Comparison of ENCODE assay signal across 8 mouse cellular contexts in the genomic region with DNA sequence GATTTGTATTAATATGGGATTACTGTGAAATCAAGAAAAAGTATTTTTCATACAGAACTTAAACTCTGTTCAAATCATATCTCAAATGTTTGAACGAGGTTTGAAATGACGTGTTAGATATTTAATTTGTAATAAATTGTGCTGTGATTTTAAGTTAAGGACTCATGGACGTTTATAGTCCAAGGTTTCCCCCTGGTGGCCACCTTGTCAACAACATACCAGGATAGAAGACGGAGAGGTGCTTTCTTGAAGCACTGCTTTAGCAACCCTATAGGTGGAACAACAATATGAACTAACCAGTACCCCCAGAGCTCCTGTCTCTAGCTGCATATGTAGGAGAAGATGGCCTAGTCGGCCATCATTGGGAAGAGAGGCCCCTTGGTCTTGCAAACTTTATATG.
DNase-seq lines count a peak whose midpoint lies in the region; ATAC-seq and TF ChIP-seq lines count a peak whose summit lies in the region.
"Not testable (repeated sequence)": the region's sequence is repeated elsewhere in the genome, so short reads cannot be mapped to it uniquely, and the experiment has no call there.

No protein-coding gene starts in this region.

- intact Hi-C loops in left cerebral cortex, adult 2 months (cut with DNase I) = loop anchor here (1.0 to 5.0 kb wide), 3 partner anchors 225 to 828 kb away; no protein-coding TSS in a partner anchor

- not testable (repeated sequence) for TF ChIP-seq POLR2A in brain, embryonic 14.5 days (IDR thresholded peaks at IDR 0.05; ENCODE audit: borderline replicate concordance, extremely low read depth, insufficient read depth, insufficient read length, poor library complexity, severe bottlenecking)

- H3K9me3 ChIP-seq in embryonic facial prominence, embryonic 11.5 days (replicated peaks; ENCODE audit: control insufficient read depth, low read length) = not testable (repeated sequence)

- DNase-seq in 416B (ENCODE audit: low read depth) = peak; percentile 62
- peak; percentile 89 for DNase-seq in brain, embryonic 14.5 days (ENCODE audit: low read depth)
- DNase-seq in embryonic facial prominence, embryonic 11.5 days (ENCODE audit: low spot score) = peak; percentile 85
- DNase-seq in gastrocnemius, postnatal 4 days (ENCODE audit: low spot score in 2 of 2) = peak; percentile 60 to 78
- peak; percentile 68 for DNase-seq in kidney, adult 18-20 months
- DNase-seq in left cerebral cortex, adult 2 months (ENCODE audit: extremely low spot score in 1 of 2, low spot score in 2 of 2) = peak; percentile 59 to 64
- peak; percentile 50 for DNase-seq in right cerebral cortex, adult 18-20 months

- ATAC-seq in embryonic facial prominence, embryonic 11.5 days (replicated peaks; ENCODE audit: insufficient number of reproducible peaks, low FRiP score, low TSS enrichment, low read depth) = not testable (repeated sequence)
- ATAC-seq in megakaryocyte progenitor cell, adult 5-6 weeks (replicated peaks; ENCODE audit: poor library complexity) = peak; percentile 93

- not testable (repeated sequence) for H3K27me3 ChIP-seq in embryonic facial prominence, embryonic 11.5 days (ENCODE audit: control insufficient read depth, insufficient read depth, low read length)

- not testable (repeated sequence) for H3K4me2 ChIP-seq in embryonic facial prominence, embryonic 11.5 days (ENCODE audit: low read depth, low read length)

- not testable (repeated sequence) for H3K27ac ChIP-seq in embryonic facial prominence, embryonic 11.5 days (replicated peaks; ENCODE audit: low read depth, low read length); left cerebral cortex, adult 2 months

- peak; percentile 61; the same call in 1 of the 2 replicates for TF ChIP-seq CTCF in brain, embryonic 14.5 days (IDR thresholded peaks at IDR 0.05; ENCODE audit: borderline replicate concordance, extremely low read depth, insufficient read depth, insufficient read length)
- peak; percentile 68 for TF ChIP-seq CTCF in left cerebral cortex, adult 2 months (IDR thresholded peaks at IDR 0.05)

- H3K4me3 ChIP-seq in embryonic facial prominence, embryonic 11.5 days (ENCODE audit: low read depth, low read length); left cerebral cortex, adult 2 months: not testable (repeated sequence)

- not testable (repeated sequence) for H3K9ac ChIP-seq in embryonic facial prominence, embryonic 11.5 days (replicated peaks; ENCODE audit: low read length)

- 14% methylated on average over 5 of the region's 5 CpGs for WGBS in embryonic facial prominence, embryonic 11.5 days

- H3K4me1 ChIP-seq in embryonic facial prominence, embryonic 11.5 days (ENCODE audit: control insufficient read depth, insufficient read depth, low read length) = not testable (repeated sequence)

- not testable (repeated sequence) for H3K36me3 ChIP-seq in embryonic facial prominence, embryonic 11.5 days (replicated peaks; ENCODE audit: control insufficient read depth, insufficient read depth, low read depth, low read length)
